Mouse (Mus musculus) G1E (cell line): ENCODE measurements around the gene Rap2b. TPM values are rescaled to one million over a fixed set of nuclear protein-coding genes. Genes with fewer than 3 reads are reported as not detected.

Experiments used
- ATAC-seq: 2 replicates; pipeline ENCODE4 v1.8.0; 2016; ENCODE audit warnings: mild to moderate bottlenecking; ENCODE audit not compliant: insufficient number of reproducible peaks, poor library complexity, low FRiP score, severe bottlenecking; ENCODE audit errors: extremely low read depth
- DNase-seq: peaks from one replicate; pipeline ENCODE4 v3.0.0; 2012; ENCODE audit warnings: low spot score
- H3K27me3 ChIP-seq: 2 replicates; pipeline ENCODE4 v1.6.1; 2012; ENCODE audit warnings: mild to moderate bottlenecking, low read length, inconsistent platforms; ENCODE audit not compliant: insufficient read depth
- H3K36me3 ChIP-seq: replicated peaks from 2 replicates; pipeline ENCODE3; 2012; ENCODE audit warnings: mild to moderate bottlenecking, inconsistent platforms
- H3K4me1 ChIP-seq: 2 replicates; pipeline ENCODE4 v1.6.1; 2012; ENCODE audit warnings: low read depth, low read length, inconsistent platforms, mixed read lengths; ENCODE audit not compliant: insufficient read depth
- H3K4me3 ChIP-seq: 2 replicates; pipeline ENCODE4 v1.5.1; 2012; ENCODE audit warnings: low read depth, mild to moderate bottlenecking, inconsistent platforms, low read length, moderate library complexity, mixed read lengths
- H3K9me3 ChIP-seq: replicated peaks from 2 replicates; pipeline ENCODE4 v1.6.1; 2012; ENCODE audit warnings: inconsistent platforms
- CTCF ChIP-seq: IDR thresholded peaks from 2 replicates; pipeline ENCODE4 v1.5.1; 2012; ENCODE audit warnings: low read depth, low read length, inconsistent platforms, mixed read lengths
- GATA1 ChIP-seq: IDR thresholded peaks from 2 replicates; pipeline ENCODE4 v1.6.1; 2012; ENCODE audit warnings: borderline replicate concordance, low read length, inconsistent platforms, mixed read lengths
- GATA2 ChIP-seq: IDR thresholded peaks from 2 replicates; pipeline ENCODE4 v1.6.1; 2012; ENCODE audit warnings: low read depth, low read length, inconsistent platforms, borderline replicate concordance
- POLR2AphosphoS5 ChIP-seq: IDR thresholded peaks from 2 replicates; pipeline ENCODE4 v1.6.1; 2012; ENCODE audit warnings: low read depth, low read length, inconsistent platforms; ENCODE audit not compliant: insufficient replicate concordance
- TAL1 ChIP-seq: conservative IDR thresholded peaks from 2 replicates; pipeline ENCODE4 v1.6.1; 2012; ENCODE audit warnings: low read depth, low read length, inconsistent platforms, mixed read lengths
- polyA plus RNA-seq: library from polyadenylated mRNA; stranded (reverse); fragments of >175 nt; gene quantifications from 2 replicates; pipeline ENCODE4 v1.2.3, GENCODE M21; 2012
- total RNA-seq, 2 experiments: library from RNA; stranded (forward) in 1 of 2; stranded (reverse) in 1 of 2; fragments of 200-1000 nt in 1 of 2; fragments of >200 nt in 1 of 2; fragmentation: Nextera tagmentation in 1 of 2; gene quantifications; 2 replicates each; pipeline ENCODE4 v1.2.3; 2014 to 2017

The Rap2b gene
- total RNA-seq (2014; fragmentation: Nextera tagmentation) (5.8 and 7.8 TPM in 2 replicates), total RNA-seq (2017) (6.6 and 7.5 TPM in 2 replicates), polyA plus RNA-seq (6.9 and 7.1 TPM in 2 replicates)

GRCm38 (mm10) chr3:61361338-61361737, at the start of gene Rap2b:
TSS of gene Rap2b (plus strand) at chr3:61361638.
- no peak for ATAC-seq
- no peaks in the 10 kb centered on the region for H3K36me3 ChIP-seq
- H3K9me3 ChIP-seq: no peaks in the 10 kb centered on the region
- peaks cover 18% of the 10 kb centered on the region for H3K27me3 ChIP-seq
- no peak for TF ChIP-seq CTCF
- TF ChIP-seq GATA1: no peak
- no peak for TF ChIP-seq GATA2
- no peak within 1 kb of the TSS for H3K4me3 ChIP-seq
- no peak for DNase-seq
- H3K4me1 ChIP-seq: peaks cover 32% of the 10 kb centered on the region

GRCm38 (mm10) chr3:61315002-61315401, 46.4 kb upstream of the Rap2b start:
- no peak for ATAC-seq
- DNase-seq: no peak
- Histone ChIP-seq H3K27me3 (no peaks in the 10 kb centered on the region), H3K9me3 (no peaks in the 10 kb centered on the region), H3K4me1 (no peaks in the 10 kb centered on the region), H3K4me3 (no peak overlapping the region), H3K36me3 (no peaks in the 10 kb centered on the region)
- TF ChIP-seq CTCF: no peak
- no peak for TF ChIP-seq POLR2AphosphoS5

- ATAC-seq (no peak), DNase-seq (no peak)
- no peak for TF ChIP-seq POLR2AphosphoS5
- TF ChIP-seq CTCF: no peak
- no peak overlapping the region for H3K4me3 ChIP-seq
- no peaks in the 10 kb centered on the region for H3K4me1 ChIP-seq
- H3K27me3 ChIP-seq: no peaks in the 10 kb centered on the region
- H3K36me3 ChIP-seq: no peaks in the 10 kb centered on the region
- no peaks in the 10 kb centered on the region for H3K9me3 ChIP-seq
Measured at GRCm38 (mm10) chr3:61320031-61320430, 41.4 kb upstream of the Rap2b start.

- TF ChIP-seq CTCF (no peak), GATA1 (no peak), GATA2 (no peak), POLR2AphosphoS5 (no peak), TAL1 (no peak)
- no peaks in the 10 kb centered on the region for H3K27me3 ChIP-seq
- H3K4me1 ChIP-seq: no peaks in the 10 kb centered on the region
- H3K9me3 ChIP-seq: no peaks in the 10 kb centered on the region
- no peaks in the 10 kb centered on the region for H3K36me3 ChIP-seq
- no peak overlapping the region for H3K4me3 ChIP-seq
- DNase-seq (no peak), ATAC-seq (no peak)
Measured at GRCm38 (mm10) chr3:61321632-61322031, 39.8 kb upstream of the Rap2b start.

- H3K36me3 ChIP-seq: no peaks in the 10 kb centered on the region
- peaks cover 6% of the 10 kb centered on the region for H3K27me3 ChIP-seq
- no peak for TF ChIP-seq GATA2
- TF ChIP-seq GATA1: no peak
- no peak for TF ChIP-seq POLR2AphosphoS5
- no peaks in the 10 kb centered on the region for H3K9me3 ChIP-seq
- DNase-seq (no peak), ATAC-seq (no peak)
- H3K4me1 ChIP-seq: no peaks in the 10 kb centered on the region
- no peak overlapping the region for H3K4me3 ChIP-seq
Measured at GRCm38 (mm10) chr3:61336205-61336604, 25.2 kb upstream of the Rap2b start.

GRCm38 (mm10) chr3:61337230-61337629, 24.2 kb upstream of the Rap2b start:
- no peak overlapping the region for H3K4me3 ChIP-seq
- H3K36me3 ChIP-seq: no peaks in the 10 kb centered on the region
- DNase-seq (no peak), ATAC-seq (no peak)
- TF ChIP-seq GATA2 (no peak), GATA1 (no peak), CTCF (no peak)
- H3K9me3 ChIP-seq: no peaks in the 10 kb centered on the region
- H3K4me1 ChIP-seq: no peaks in the 10 kb centered on the region
- H3K27me3 ChIP-seq: peaks cover 9% of the 10 kb centered on the region

GRCm38 (mm10) chr3:61340321-61340720, 21.1 kb upstream of the Rap2b start:
- H3K27me3 ChIP-seq: peaks cover 9% of the 10 kb centered on the region
- no peaks in the 10 kb centered on the region for H3K36me3 ChIP-seq
- no peaks in the 10 kb centered on the region for H3K4me1 ChIP-seq
- H3K4me3 ChIP-seq: no peak overlapping the region
- DNase-seq (no peak), ATAC-seq (no peak)
- TF ChIP-seq GATA2 (no peak), TAL1 (no peak), GATA1 (no peak), CTCF (no peak), POLR2AphosphoS5 (no peak)
- H3K9me3 ChIP-seq: no peaks in the 10 kb centered on the region
